Mouse (Mus musculus): Measurements from ENCODE around the gene Vmn1r70. TPM values are rescaled to one million over a fixed set of nuclear protein-coding genes. Genes with fewer than 3 reads are reported as not detected.

Vmn1r70 gene
- not detected in 2 replicates for polyA plus RNA-seq (2014; fragmentation: Nextera tagmentation; extraction: Ambion mirVana)

DNA sequence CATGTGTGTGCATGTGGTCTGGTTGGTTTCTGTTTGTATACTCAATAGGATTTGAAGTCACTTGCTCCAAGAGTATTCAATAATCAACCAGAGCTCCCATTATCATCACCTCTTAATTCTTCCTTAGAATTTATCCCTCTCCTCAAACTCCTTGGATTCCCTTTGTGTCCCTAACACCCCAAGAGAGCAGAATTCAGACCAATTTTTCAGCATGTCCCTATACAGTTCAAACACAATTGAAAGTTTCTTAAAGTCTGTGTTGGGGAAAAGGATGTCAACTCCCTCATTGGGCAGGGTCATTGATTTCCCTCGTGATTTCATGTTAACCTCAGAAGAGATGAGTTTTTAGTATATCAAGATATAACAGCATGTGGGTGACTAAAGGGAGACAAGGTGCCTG lies at the start of gene Vmn1r70:
Vmn1r70 (plus strand) TSS at position 301 of the 400 bp plus-strand sequence.
- Histone ChIP-seq H3K27me3 (ENCODE audit: control insufficient read depth, insufficient read depth, low read length) (no peaks in the 10 kb centered on the region), H3K4me2 (replicated peaks; ENCODE audit: low read depth, low read length) (no peak within 1 kb of the TSS), H3K4me1 (ENCODE audit: control insufficient read depth, insufficient read depth, low read length) (no peaks in the 10 kb centered on the region), H3K9me3 (ENCODE audit: control insufficient read depth, low read depth, low read length) (peaks cover 7% of the 10 kb centered on the region; the same call in 1 of the 2 replicates), H3K27ac (ENCODE audit: low read length) (no peak within 1 kb of the TSS), H3K36me3 (ENCODE audit: control insufficient read depth, insufficient read depth, low read length) (no peaks in the 10 kb centered on the region), H3K9ac (replicated peaks; ENCODE audit: low read depth, low read length) (no peak within 1 kb of the TSS), H3K4me3 (ENCODE audit: low read depth, low read length) (no peak within 1 kb of the TSS)
- WGBS, result 64% methylated on average over 1 of the region's 1 CpGs
- no peak for ATAC-seq (ENCODE audit: insufficient number of reproducible peaks, insufficient read depth, low FRiP score, low read depth)

DNA sequence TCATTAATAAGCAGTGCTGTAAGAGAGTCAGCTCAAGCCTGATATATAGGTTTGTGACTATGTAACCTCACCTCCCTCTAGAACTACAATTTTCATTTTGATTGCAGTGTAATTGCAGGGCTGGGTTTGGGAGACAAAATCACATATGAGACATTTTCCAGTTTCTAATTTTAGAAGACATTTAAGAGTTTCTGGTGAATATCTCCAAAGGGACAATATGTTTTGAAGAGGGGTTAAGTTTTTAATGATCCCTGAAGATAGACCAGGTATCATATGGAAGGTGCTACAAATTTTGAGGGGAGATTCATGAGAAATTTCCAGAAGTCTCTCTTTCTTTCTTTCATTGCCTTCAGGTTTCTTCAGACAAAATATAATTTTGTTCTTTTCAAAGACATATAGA lies 17.8 kb upstream of the Vmn1r70 start, which contains the start of gene Vmn1r69:
Vmn1r69 (minus strand) TSS at position 101 of the 400 bp plus-strand sequence.
- Histone ChIP-seq H3K9me3 (ENCODE audit: control insufficient read depth, low read depth, low read length) (no peaks in the 10 kb centered on the region), H3K27me3 (ENCODE audit: control insufficient read depth, insufficient read depth, low read length) (no peaks in the 10 kb centered on the region), H3K36me3 (ENCODE audit: control insufficient read depth, insufficient read depth, low read length) (no peaks in the 10 kb centered on the region), H3K4me3 (ENCODE audit: low read depth, low read length) (no peak within 1 kb of the TSS), H3K4me1 (ENCODE audit: control insufficient read depth, insufficient read depth, low read length) (no peaks in the 10 kb centered on the region), H3K9ac (replicated peaks; ENCODE audit: low read depth, low read length) (no peak within 1 kb of the TSS), H3K4me2 (replicated peaks; ENCODE audit: low read depth, low read length) (no peak within 1 kb of the TSS), H3K27ac (ENCODE audit: low read length) (no peak within 1 kb of the TSS)
- ATAC-seq (ENCODE audit: insufficient number of reproducible peaks, insufficient read depth, low FRiP score, low read depth), result no peak

Other genes with a start within 250 kb of the Vmn1r70 start
- not detected in 2 replicates for gene Vmn1r67, start 188.2 kb upstream of the Vmn1r70 start, polyA plus RNA-seq (2014; fragmentation: Nextera tagmentation; extraction: Ambion mirVana)
- 14.3 and 14.4 TPM in 2 replicates for gene Zik1, start 136.1 kb upstream of the Vmn1r70 start, polyA plus RNA-seq (2014; fragmentation: Nextera tagmentation; extraction: Ambion mirVana)
- gene Vmn1r68, start 73.0 kb upstream of the Vmn1r70 start, polyA plus RNA-seq (2014; fragmentation: Nextera tagmentation; extraction: Ambion mirVana), result not detected in 2 replicates
- not detected in 2 replicates for gene Vmn1r69, start 17.9 kb upstream of the Vmn1r70 start, polyA plus RNA-seq (2014; fragmentation: Nextera tagmentation; extraction: Ambion mirVana)
- not detected in 2 replicates for gene Nlrp4b, start 56.3 kb downstream of the Vmn1r70 start, polyA plus RNA-seq (2014; fragmentation: Nextera tagmentation; extraction: Ambion mirVana)
- not detected in 2 replicates for gene Vmn1r71, start 122.8 kb downstream of the Vmn1r70 start, polyA plus RNA-seq (2014; fragmentation: Nextera tagmentation; extraction: Ambion mirVana)